Mouse (Mus musculus) heart, adult 2 months (tissue): ENCODE results near the gene Kctd2.

Experiments used
- CTCF ChIP-seq: fragments of 200-600 bp; IDR thresholded peaks from 2 replicates; pipeline ENCODE4 v1.8.1; 2022; ENCODE audit warnings: antibody characterized with exemption, mild to moderate bottlenecking, moderate library complexity
- POLR2A ChIP-seq: fragments of 200-500 bp; IDR thresholded peaks from 2 replicates; pipeline ENCODE4 v1.6.1; 2011; ENCODE audit warnings: mild to moderate bottlenecking, low read depth, low read length, control low read depth; ENCODE audit not compliant: insufficient read depth

DNA sequence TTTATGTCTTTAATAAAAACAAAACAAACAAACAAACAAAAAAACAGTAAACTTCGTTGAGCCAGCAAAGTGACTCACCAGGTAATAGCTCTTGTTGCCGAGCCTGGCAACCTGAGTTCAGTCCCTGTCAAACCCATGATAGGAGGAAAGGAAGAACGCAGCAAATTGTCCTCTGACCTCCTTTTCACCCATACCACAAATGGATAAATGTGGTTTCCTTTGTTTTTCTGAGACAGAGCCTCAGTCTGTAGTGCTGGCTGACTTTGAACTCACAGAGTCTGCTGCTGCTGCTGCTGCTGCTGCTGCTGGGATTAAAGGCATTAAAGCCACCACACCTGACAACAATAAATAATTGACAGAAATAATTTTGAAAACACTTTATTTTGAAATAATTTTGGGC, 3.2 kb downstream of the Kctd2 start:
- TF ChIP-seq POLR2A: no peak
- no peak for TF ChIP-seq CTCF
